Mouse (Mus musculus): ENCODE results near the gene Vmn2r81. TPM values are rescaled to one million over a fixed set of nuclear protein-coding genes. Genes with fewer than 3 reads are reported as not detected.

The Vmn2r81 gene
- total RNA-seq (2023): not detected

DNA sequence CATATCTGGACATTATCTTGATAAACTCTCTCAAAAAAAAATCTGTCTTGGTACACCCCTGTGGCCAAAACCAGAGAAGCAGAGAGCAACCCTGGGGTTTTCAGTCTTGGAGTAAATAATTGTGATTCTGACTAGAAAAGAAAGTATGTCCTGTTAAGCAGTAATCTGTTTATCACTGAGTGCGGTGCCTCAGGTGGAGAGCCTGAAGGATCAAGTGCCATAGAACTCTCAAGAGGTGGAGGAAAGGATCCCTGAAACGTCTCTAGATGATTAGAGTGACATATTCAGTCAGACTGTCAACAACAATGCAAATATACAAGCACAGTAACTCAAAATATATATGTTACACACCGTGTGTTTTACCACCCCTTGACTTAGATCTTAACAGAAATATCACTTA is at the start of gene Vmn2r81:
Vmn2r81 (plus strand) TSS at position 301 of the 400 bp plus-strand sequence.

Other genes with a start within 250 kb of the Vmn2r81 start
- not detected for gene Olfr1351, start 235.2 kb upstream of the Vmn2r81 start, total RNA-seq (2023)
- not detected for gene Olfr57, start 219.0 kb upstream of the Vmn2r81 start, total RNA-seq (2023)
- 10 to 100 TPM; 19.5 to 22.8 TPM for gene 2610008E11Rik, start 150.1 kb upstream of the Vmn2r81 start, total RNA-seq (2023)
- gene Vmn2r80, start 98.9 kb upstream of the Vmn2r81 start, total RNA-seq (2023): not detected
- not detected for gene Vmn2r82, start 108.8 kb downstream of the Vmn2r81 start, total RNA-seq (2023)
- gene Vmn2r83, start 221.0 kb downstream of the Vmn2r81 start, total RNA-seq (2023): not detected

Measured in T-cell, adult 66 days (primary cell).